Mouse (Mus musculus) brain, embryonic 14.5 days (tissue): ENCODE results near the gene Smarcd3. TPM values are rescaled to one million over a fixed set of nuclear protein-coding genes. Genes with fewer than 3 reads are reported as not detected.

ENCODE experiments used
- DNase-seq: peaks from one replicate; pipeline ENCODE4 v3.0.0-alpha.2; 2011; ENCODE audit warnings: low read depth
- CTCF ChIP-seq: fragments of 200-500 bp; IDR thresholded peaks from 2 replicates; pipeline ENCODE4 v1.5.1; 2012; ENCODE audit warnings: inconsistent platforms, mild to moderate bottlenecking, moderate library complexity, borderline replicate concordance; ENCODE audit not compliant: insufficient read depth, insufficient read length; ENCODE audit errors: extremely low read depth
- POLR2A ChIP-seq: fragments of 200-500 bp; IDR thresholded peaks from 2 replicates; pipeline ENCODE4 v1.6.1; 2012; ENCODE audit warnings: mild to moderate bottlenecking, inconsistent platforms, borderline replicate concordance; ENCODE audit not compliant: poor library complexity, insufficient read depth, insufficient read length, severe bottlenecking; ENCODE audit errors: extremely low read depth
- polyA plus RNA-seq: library from polyadenylated mRNA; depleted of rRNA; stranded (reverse); fragments of >200 nt; gene quantifications from 2 replicates; pipeline ENCODE4 v1.2.3, GENCODE M21; 2012

Gene Smarcd3
- polyA plus RNA-seq, 1 experiment = 162 TPM

GRCm38 (mm10) chr5:24592471-24593160, 31.6 kb downstream of the Smarcd3 start:
- TF ChIP-seq POLR2A (no peak), CTCF (no peak)
- DNase-seq = no peak

DNA sequence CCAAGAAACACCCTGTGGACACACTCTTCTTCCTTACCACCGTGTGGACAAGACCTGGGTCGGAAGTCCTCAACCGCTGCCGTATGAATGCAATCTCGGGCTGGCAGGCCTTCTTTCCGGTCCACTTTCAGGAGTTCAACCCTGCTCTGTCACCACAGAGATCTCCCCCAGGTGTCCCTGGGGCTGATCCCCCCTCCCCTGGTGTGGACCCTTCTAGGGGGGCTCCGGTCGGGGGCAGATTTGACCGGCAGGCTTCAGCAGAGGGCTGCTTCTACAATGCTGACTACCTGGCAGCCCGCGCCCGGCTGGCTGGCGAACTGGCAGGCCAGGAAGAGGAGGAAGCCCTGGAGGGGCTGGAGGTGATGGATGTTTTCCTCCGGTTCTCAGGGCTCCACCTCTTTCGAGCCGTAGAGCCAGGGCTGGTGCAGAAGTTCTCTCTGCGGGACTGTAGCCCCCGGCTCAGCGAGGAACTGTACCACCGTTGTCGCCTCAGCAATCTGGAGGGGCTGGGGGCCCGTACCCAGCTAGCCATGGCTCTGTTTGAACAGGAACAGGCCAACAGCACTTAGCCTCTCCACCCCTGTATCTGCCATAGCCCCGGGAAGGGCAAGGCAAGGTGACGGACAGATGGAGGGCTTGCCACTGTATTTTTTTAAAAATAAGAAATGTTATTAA, 32.3 kb downstream of the Smarcd3 start:
- DNase-seq = no peak
- TF ChIP-seq CTCF = no peak
- no peak for TF ChIP-seq POLR2A

DNA sequence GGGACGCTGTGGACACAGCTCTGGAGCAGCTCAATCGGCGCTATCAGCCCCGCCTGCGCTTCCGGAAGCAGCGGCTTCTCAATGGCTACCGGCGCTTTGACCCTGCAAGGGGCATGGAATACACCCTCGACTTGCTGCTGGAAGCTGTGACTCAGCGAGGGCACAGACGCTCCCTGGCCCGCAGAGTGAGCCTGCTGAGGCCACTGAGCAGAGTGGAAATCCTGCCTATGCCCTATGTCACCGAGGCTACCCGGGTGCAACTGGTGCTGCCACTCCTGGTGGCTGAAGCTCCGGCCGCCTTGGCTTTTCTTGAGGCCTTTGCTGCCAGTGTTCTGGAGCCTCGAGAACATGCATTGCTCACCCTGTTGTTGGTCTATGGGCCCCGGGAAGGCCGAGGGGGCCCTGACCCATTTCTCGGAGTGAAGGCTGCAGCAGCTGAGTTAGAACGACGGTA, 32.9 kb downstream of the Smarcd3 start:
- no peak for TF ChIP-seq POLR2A
- no peak for TF ChIP-seq CTCF
- DNase-seq = no peak

DNA sequence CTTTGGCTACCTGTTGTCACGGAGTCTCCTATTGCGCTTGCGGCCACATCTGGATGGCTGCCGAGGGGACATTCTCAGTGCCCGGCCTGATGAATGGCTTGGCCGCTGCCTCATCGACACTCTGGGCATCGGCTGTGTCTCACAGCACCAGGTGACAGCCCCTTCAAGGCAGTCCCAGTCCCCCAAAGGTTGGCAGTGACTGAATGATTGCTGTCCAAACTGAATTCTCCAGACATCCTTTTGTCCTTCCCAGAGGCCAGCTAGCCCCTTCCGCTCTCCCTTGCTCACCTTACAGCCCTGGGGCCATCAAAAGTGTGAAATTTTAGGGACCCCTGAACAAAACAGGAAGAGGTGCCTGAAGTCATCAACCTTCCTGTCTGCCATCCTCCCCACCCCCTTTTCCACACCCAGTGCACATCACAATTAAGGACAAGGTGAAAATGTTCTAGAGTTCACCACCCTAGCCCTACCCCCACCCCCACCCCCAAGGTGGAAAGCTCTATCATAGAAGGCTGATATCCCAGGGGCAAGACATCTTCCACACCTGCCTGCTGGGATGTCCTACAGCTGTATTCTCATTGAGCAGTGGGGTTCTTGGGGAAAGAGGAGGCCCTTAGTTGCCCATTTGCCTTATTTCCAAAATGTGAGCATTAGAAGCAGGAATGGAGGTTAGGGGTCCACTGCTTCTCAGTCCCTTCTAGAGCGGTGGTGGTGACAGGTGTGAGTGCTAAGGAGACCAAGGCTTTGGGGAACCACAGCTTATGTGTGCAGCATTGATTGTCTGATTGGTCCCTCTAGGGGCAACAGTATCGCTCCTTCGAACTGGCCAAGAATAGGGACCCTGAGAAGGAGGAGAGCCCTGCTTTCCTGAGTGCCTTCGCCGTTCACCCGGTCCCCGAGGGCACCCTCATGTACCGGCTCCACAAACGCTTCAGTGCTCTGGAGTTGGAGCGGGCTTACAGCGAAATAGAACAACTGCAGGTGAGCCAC, 34.4 kb downstream of the Smarcd3 start:
- TF ChIP-seq CTCF (no peak), POLR2A (no peak)
- DNase-seq = no peak

DNA sequence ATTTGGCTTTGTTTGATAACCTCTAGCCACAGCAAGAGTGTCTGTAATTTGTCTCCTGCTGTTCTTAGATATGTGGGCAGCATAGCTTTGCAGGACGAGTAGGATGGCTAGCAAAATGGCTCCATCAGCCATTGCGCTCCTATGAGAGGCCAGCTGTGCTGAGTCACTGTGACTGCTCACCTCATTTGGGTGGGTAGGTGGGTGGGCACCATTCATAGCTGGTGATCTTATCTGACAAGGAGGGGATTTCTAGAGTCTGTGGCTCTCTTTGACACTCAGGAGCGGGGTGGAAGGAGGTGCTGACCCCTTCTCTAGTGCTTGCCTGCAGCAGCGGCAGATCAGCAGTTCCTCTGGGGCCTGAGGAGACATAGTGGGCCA, 37.0 kb downstream of the Smarcd3 start:
- DNase-seq = no peak
- TF ChIP-seq CTCF = no peak

DNA sequence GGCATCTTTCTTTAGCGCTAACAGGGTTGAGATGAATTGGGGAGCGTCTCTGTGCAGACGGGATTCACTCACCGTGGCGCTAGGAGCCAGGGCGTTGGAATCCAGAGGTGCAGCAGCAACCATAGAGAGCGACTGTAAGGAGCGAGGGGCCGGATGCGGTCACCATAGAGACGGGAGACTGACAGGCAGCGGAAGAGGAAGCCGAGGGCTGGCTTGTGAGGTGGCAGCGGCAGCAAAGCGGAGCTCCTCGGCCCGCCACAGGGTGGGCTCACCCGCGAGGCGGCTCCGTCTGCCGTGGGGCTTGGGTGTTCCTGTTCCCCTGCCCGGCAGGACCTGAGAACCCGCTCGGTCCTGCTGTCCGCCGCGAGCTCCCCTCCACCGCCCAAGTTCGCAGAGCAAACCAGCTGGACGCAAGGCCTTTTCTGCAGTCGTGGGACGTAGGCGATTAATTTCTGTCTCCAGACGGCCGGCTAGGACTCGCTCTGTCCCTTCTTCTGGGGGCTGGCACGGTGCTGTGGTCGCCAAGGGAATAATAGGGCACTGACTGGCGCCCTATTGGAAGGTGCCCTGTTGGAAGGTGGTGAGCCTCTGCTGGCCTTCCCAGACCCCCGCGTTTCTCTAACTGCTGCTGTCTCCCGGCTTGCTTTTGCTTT, 37.5 kb downstream of the Smarcd3 start, which contains the start of gene Chpf2:
Gene Chpf2 (plus strand): TSS at position 195 of the 653 bp plus-strand sequence.
- TF ChIP-seq CTCF (no peak), POLR2A (peak; percentile 78; the same call in 1 of the 2 replicates)
- peak; percentile 96 for DNase-seq

DNA sequence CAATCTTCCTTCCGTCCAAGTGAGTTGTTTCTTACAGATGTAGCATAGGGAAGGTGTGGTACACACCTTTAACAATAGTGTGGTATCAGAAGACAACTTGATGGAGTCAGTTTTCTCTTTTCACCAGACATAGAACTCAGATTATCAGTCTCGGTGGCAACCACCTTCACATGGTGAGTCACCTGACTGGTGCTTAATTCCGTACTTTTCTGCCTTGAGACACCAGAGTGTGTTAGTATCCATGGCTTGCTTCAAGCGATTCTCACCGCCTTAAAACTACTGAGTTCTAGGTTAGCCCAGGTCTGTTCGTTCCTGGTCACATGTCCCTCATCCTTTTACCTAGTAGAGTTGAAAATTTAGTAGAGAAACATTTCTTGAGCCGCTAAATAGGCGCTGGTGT, 38.1 kb downstream of the Smarcd3 start:
- DNase-seq = no peak
- no peak for TF ChIP-seq CTCF

DNA sequence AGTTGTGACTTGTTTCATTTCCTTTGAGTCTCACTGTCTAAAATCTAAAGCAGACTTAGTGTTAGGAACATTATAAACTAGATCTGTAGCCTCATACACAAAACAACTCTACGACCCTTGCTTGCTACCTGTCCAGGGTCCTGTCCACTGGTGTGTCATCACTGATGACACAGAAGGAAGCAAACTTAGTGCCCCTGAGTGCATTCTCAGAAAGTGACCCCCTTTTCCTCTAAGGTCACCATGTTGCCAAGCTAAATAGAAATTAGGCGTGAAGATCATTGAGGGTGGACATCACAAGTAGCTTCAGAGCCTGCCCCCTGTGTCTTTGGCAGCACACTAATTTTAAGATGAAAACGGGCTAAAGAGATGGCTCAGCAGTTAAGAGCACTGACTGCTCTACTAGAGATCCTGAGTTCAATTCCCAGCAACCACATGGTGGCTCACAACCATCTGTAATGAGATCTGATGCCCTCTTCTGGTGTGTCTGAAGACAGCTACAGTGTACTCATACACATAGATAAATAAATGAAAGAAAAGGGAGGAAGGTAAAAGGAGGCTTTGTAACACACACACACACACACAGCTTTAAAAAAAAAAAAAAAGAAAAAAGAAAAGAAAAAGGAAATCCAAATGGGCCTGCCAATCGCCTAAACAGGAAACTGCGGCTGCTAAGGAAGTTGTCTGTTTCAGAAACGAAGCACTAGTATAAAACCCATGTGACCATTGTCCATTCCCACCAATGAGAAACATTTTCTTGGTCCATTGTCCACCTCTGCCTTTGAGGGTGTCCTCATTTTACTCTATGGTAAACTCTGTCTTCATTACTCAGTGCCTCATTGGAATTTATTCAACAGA, 45.9 kb downstream of the Smarcd3 start:
- no peak for TF ChIP-seq POLR2A
- no peak for TF ChIP-seq CTCF
- no peak for DNase-seq

GRCm38 (mm10) chr5:24577183-24577929, 46.9 kb downstream of the Smarcd3 start, which contains the start of gene Abcf2:
Gene Abcf2 (minus strand): TSS chr5:24577467.
- TF ChIP-seq CTCF = peak; percentile 5; the same call in 1 of the 2 replicates
- peak; percentile 80; the same call in 1 of the 2 replicates for TF ChIP-seq POLR2A
- DNase-seq = peak; percentile 100

DNA sequence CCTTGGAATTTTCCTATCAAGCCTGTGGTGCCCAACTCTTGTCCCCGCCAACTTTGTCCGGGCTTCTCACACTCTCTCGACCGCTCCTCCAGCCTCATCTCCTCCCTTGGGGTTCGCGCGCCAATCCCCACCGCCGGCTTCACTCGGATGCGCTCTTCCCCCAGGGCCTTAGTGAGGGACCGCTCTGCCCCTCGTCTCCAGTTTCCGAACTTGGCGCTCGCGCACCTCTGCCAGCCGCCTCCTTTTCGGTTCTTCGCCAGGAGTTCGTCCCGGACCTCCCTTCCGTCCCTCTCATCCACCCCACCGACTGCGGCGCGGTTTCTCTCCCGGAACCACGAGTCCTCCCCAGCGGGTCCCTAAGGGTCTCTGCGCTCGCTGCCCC, 47.4 kb downstream of the Smarcd3 start:
- DNase-seq = no peak
- TF ChIP-seq POLR2A = no peak
- TF ChIP-seq CTCF = no peak

DNA sequence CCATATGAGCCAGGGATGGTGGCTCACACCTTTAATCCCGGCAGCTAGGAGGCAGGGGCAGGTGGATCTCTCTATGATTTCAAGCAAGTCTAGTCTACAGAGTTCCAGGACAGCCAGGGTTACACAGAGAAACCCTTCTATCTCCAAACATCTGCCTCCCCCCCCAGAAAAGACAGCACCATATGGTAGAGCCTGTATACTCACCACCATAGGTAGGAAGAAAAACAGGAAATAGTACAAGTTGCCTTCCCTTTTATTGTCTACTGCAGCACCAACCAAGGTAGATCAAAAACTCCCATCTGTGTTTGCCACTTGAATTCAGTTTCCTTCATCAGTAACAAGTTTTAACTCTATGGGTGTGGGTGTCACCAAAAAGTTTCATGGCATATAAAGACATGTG, 48.3 kb downstream of the Smarcd3 start:
- no peak for DNase-seq
- TF ChIP-seq POLR2A (no peak), CTCF (no peak)
